Mouse (Mus musculus) heart, adult 11 months (tissue): Measurements from ENCODE around the gene Cps1.

ENCODE experiments used
- DNase-seq: peaks from one replicate; pipeline ENCODE4 v3.0.0; 2022

Gene Cps1

GRCm38 (mm10) chr1:67235468-67236217 lies 112.8 kb downstream of the Cps1 start:
- DNase-seq, result no peak

GRCm38 (mm10) chr1:67238446-67238845 lies 115.6 kb downstream of the Cps1 start:
- no peak for DNase-seq

GRCm38 (mm10) chr1:67238941-67239340 lies 116.1 kb downstream of the Cps1 start:
- DNase-seq, result no peak

- DNase-seq, result no peak
These were observed 142.4 kb downstream of the Cps1 start for GRCm38 (mm10) chr1:67265222-67265621.

- no peak for DNase-seq
These were observed 145.1 kb downstream of the Cps1 start for GRCm38 (mm10) chr1:67267972-67268371.

GRCm38 (mm10) chr1:67268450-67268849 lies 145.6 kb downstream of the Cps1 start:
- DNase-seq, result no peak

GRCm38 (mm10) chr1:67276270-67276669 lies 153.4 kb downstream of the Cps1 start:
- no peak for DNase-seq
